Comparison of ENCODE assay signal across 9 mouse cellular contexts in the genomic region with DNA sequence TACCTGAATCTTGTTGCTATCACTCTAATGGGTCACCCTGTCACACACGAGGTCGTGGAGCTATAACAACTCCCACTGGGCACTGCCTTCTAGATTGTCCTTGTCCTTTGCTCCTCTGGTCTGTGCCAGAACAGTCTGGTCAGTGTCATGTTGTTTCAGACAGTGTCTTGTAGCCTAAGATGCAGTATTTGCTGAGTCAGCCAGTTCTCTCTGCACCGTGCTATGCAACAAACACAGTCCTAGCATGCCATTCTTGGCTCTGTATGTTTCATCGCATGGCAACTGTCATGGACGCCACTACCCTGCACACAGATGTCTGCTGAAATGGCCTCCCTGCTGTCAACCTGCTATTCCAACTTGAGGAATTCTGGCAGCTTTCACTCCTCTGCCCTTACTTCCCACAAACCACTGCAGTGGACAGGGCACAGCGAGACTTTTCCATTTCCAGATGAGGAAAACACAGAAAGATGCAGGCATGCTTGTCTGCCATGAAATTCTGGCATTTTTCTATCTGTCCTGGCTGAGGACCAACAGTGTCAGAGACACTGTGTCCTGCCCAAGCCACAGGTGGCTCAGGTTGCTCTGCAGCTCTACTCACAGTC.
DNase-seq lines count a peak whose midpoint lies in the region; ATAC-seq and TF ChIP-seq lines count a peak whose summit lies in the region.
"Had no signal": no experiment of that assay in that cellular context is flagged by ENCODE, and none has a peak within 500 bp of the region (broad histone marks: within the 10 kb centered on the region; RNA-seq: fewer than 3 reads in every experiment).

No protein-coding gene starts in this region.

- no peak for TF ChIP-seq POLR2A in CH12.LX (IDR thresholded peaks at IDR 0.05; ENCODE audit: low read depth, low read length)

- H3K9ac ChIP-seq in kidney, embryonic 14.5 days (ENCODE audit: low read depth, low read length) = no peak overlapping the region
- H3K9ac ChIP-seq in CH12.LX (ENCODE audit: insufficient read depth, low read depth) = no peak overlapping the region
- H3K9ac ChIP-seq in limb, embryonic 15.5 days = no peak overlapping the region

- no peak for TF ChIP-seq EP300 in CH12.LX (IDR thresholded peaks at IDR 0.05; ENCODE audit: low read length)

- no peak for TF ChIP-seq CTCF in CH12.LX (conservative IDR thresholded peaks at IDR 0.05 in 1 of 2, IDR thresholded peaks at IDR 0.05 in 1 of 2; ENCODE audit: low read depth in 2 of 2, low read length in 2 of 2)

- H3K9me3 ChIP-seq in heart, embryonic 10.5 days = no peaks in the 10 kb centered on the region
- no peaks in the 10 kb centered on the region for H3K9me3 ChIP-seq in kidney, embryonic 14.5 days (ENCODE audit: control insufficient read depth, low read length)
- no peaks in the 10 kb centered on the region for H3K9me3 ChIP-seq in CH12.LX (replicated peaks; ENCODE audit: low read length)
- H3K9me3 ChIP-seq in limb, embryonic 15.5 days = no peaks in the 10 kb centered on the region

- dilution Hi-C loops in CH12.LX (cut with MboI; ENCODE audit: extremely low pct_ligation_motif_present, extremely low pct_unique_long_range_greater_than_20kb, low sequenced_read_pairs) = no loop called here

- H3K27ac ChIP-seq in heart, embryonic 10.5 days = no peak overlapping the region; the same call in 1 of the 2 replicates
- H3K27ac ChIP-seq in kidney, embryonic 14.5 days (ENCODE audit: low read depth, low read length) = no peak overlapping the region
- no peak overlapping the region for H3K27ac ChIP-seq in CH12.LX (ENCODE audit: insufficient read depth, low read depth)
- H3K27ac ChIP-seq in limb, embryonic 15.5 days = peak overlapping the region; percentile 60; the same call in 1 of the 2 replicates

- ATAC-seq in kidney, embryonic 14.5 days (ENCODE audit: low FRiP score, low TSS enrichment) = peak; percentile 46; the same call in 1 of the 2 replicates
- ATAC-seq in limb, embryonic 15.5 days (ENCODE audit: insufficient number of reproducible peaks, low FRiP score, low TSS enrichment, low read depth) = peak; percentile 40; the same call in 1 of the 2 replicates

- peaks cover 26% of the 10 kb centered on the region for H3K4me1 ChIP-seq in heart, embryonic 10.5 days
- peaks cover 5% of the 10 kb centered on the region; the same call in 1 of the 2 replicates for H3K4me1 ChIP-seq in kidney, embryonic 14.5 days (ENCODE audit: control insufficient read depth, insufficient read depth, low read length)
- peaks cover 7 to 8% of the 10 kb centered on the region in 2 experiments; a peak in 3 of 4 replicates for H3K4me1 ChIP-seq in CH12.LX (ENCODE audit: control insufficient read depth in 1 of 2, insufficient read depth in 2 of 2)
- H3K4me1 ChIP-seq in limb, embryonic 15.5 days = peaks cover 22% of the 10 kb centered on the region

- no peak for TF ChIP-seq RAD21 in CH12.LX (IDR thresholded peaks at IDR 0.05; ENCODE audit: low read depth, low read length)

- no peaks in the 10 kb centered on the region for H3K27me3 ChIP-seq in heart, embryonic 10.5 days (ENCODE audit: insufficient read depth, poor library complexity, severe bottlenecking)
- no peaks in the 10 kb centered on the region for H3K27me3 ChIP-seq in kidney, embryonic 14.5 days (ENCODE audit: control insufficient read depth, insufficient read depth, low read length)
- H3K27me3 ChIP-seq in CH12.LX (replicated peaks) = no peaks in the 10 kb centered on the region
- H3K27me3 ChIP-seq in limb, embryonic 15.5 days = no peaks in the 10 kb centered on the region

- WGBS in heart, embryonic 10.5 days = 61% methylated on average over 6 of the region's 6 CpGs
- 81% methylated on average over 6 of the region's 6 CpGs for WGBS in kidney, embryonic 14.5 days
- 81% methylated on average over 6 of the region's 6 CpGs for WGBS in limb, embryonic 15.5 days

- DNase-seq in heart, embryonic 10.5 days (ENCODE audit: low spot score) = peak; percentile 66
- DNase-seq in heart, adult 9 months (ENCODE audit: low spot score in 2 of 2) = no peak
- DNase-seq in kidney, adult 8-10 months = no peak
- DNase-seq in CH12.LX (ENCODE audit: extremely low read depth) = no peak
- no peak for DNase-seq in layer of hippocampus, adult 9-11 months
- DNase-seq in adrenal gland, adult 18-20 months (ENCODE audit: low spot score in 2 of 2) = no peak

- no peaks in the 10 kb centered on the region for H3K79me2 ChIP-seq in CH12.LX (replicated peaks; ENCODE audit: control insufficient read depth, extremely low read depth, insufficient read depth, poor library complexity, severe bottlenecking)

- H3K4me2 ChIP-seq in kidney, embryonic 14.5 days (replicated peaks; ENCODE audit: low read depth, low read length) = no peak overlapping the region
- H3K4me2 ChIP-seq in CH12.LX (ENCODE audit: insufficient read depth, low read depth, poor library complexity, severe bottlenecking) = no peak overlapping the region
- H3K4me2 ChIP-seq in limb, embryonic 15.5 days = no peak overlapping the region

- in situ Hi-C loops in CH12.LX (cut with MboI; ENCODE audit: low pct_ligation_motif_present, low pct_unique_long_range_greater_than_20kb, low sequenced_read_pairs) = no loop called here

- no peak overlapping the region for H3K4me3 ChIP-seq in heart, embryonic 10.5 days
- no peak overlapping the region for H3K4me3 ChIP-seq in kidney, embryonic 14.5 days (ENCODE audit: low read length)
- H3K4me3 ChIP-seq in CH12.LX (replicated peaks in 1 of 3; ENCODE audit: low read depth in 2 of 3, low read length in 2 of 3, poor library complexity in 1 of 3) = no peak overlapping the region
- no peak overlapping the region for H3K4me3 ChIP-seq in limb, embryonic 15.5 days
- H3K4me3 ChIP-seq: megakaryocyte, embryonic 14.5 days had no signal

- H3K36me3 ChIP-seq in heart, embryonic 10.5 days = no peaks in the 10 kb centered on the region
- H3K36me3 ChIP-seq in kidney, embryonic 14.5 days (ENCODE audit: control insufficient read depth, insufficient read depth, low read length) = no peaks in the 10 kb centered on the region
- H3K36me3 ChIP-seq in CH12.LX (replicated peaks in 1 of 2; ENCODE audit: control insufficient read depth in 1 of 2, insufficient read depth in 1 of 2, low read length in 1 of 2) = no peaks in the 10 kb centered on the region
- no peaks in the 10 kb centered on the region for H3K36me3 ChIP-seq in limb, embryonic 15.5 days

TF ChIP-seq in CH12.LX, 34 proteins besides CTCF, POLR2A, EP300 and RAD21:
- TF ChIP-seq MAFK (IDR thresholded peaks at IDR 0.05; ENCODE audit: insufficient replicate concordance, low read length) (peak; percentile 90), ZC3H11A (IDR thresholded peaks at IDR 0.05; ENCODE audit: low read depth, low read length) (no peak)
